ENCODE assay signal across 7 mouse cellular contexts in genomic region chr12:112808212-112808586, GRCm38 (mm10). TPM values are rescaled to one million over a fixed set of nuclear protein-coding genes. Genes with fewer than 3 reads are reported as not detected.
DNase-seq lines count a peak whose midpoint lies in the region; ATAC-seq and TF ChIP-seq lines count a peak whose summit lies in the region.

No protein-coding gene starts in this region.

- TF ChIP-seq POLR2A in kidney, adult 2 months (IDR thresholded peaks at IDR 0.05; ENCODE audit: low read depth, low read length), result no peak

- H3K4me3 ChIP-seq in lung, embryonic 14.5 days (ENCODE audit: low read depth, low read length), result peak overlapping the region; percentile 64
- peak overlapping the region; percentile 62 for H3K4me3 ChIP-seq in forebrain, embryonic 11.5 days (ENCODE audit: low read depth, low read length)
- peak overlapping the region; percentile 71 for H3K4me3 ChIP-seq in limb, embryonic 12.5 days (replicated peaks)
- H3K4me3 ChIP-seq in stomach, embryonic 14.5 days (ENCODE audit: low read depth, low read length), result peak overlapping the region; percentile 54
- H3K4me3 ChIP-seq in kidney, adult 2 months (ENCODE audit: insufficient read depth, low read depth, low read length), result no peak overlapping the region

- no peaks in the 10 kb centered on the region for H3K36me3 ChIP-seq in lung, embryonic 14.5 days (ENCODE audit: insufficient read depth)
- H3K36me3 ChIP-seq in forebrain, embryonic 11.5 days (ENCODE audit: control insufficient read depth, insufficient read depth, low read length), result no peaks in the 10 kb centered on the region
- H3K36me3 ChIP-seq in limb, embryonic 12.5 days, result 0 out of 2 replicates have a peak, but pooled peaks cover 6% of the 10 kb centered on the region
- no peaks in the 10 kb centered on the region for H3K36me3 ChIP-seq in stomach, embryonic 14.5 days (ENCODE audit: control insufficient read depth, insufficient read depth, low read length)
- no peaks in the 10 kb centered on the region for H3K36me3 ChIP-seq in kidney, adult 2 months (ENCODE audit: control insufficient read depth, insufficient read depth, low read length)

- H3K9me3 ChIP-seq in lung, embryonic 14.5 days (ENCODE audit: low read depth, low read length), result no peaks in the 10 kb centered on the region
- no peaks in the 10 kb centered on the region for H3K9me3 ChIP-seq in forebrain, embryonic 11.5 days (ENCODE audit: control insufficient read depth, low read length)
- H3K9me3 ChIP-seq in limb, embryonic 12.5 days, result no peaks in the 10 kb centered on the region
- H3K9me3 ChIP-seq in stomach, embryonic 14.5 days (ENCODE audit: control insufficient read depth, low read depth, low read length), result no peaks in the 10 kb centered on the region

- no peak overlapping the region for H3K27ac ChIP-seq in lung, embryonic 14.5 days (ENCODE audit: low read depth)
- H3K27ac ChIP-seq in forebrain, embryonic 11.5 days (ENCODE audit: low read depth, low read length), result no peak overlapping the region; the same call in 1 of the 2 replicates
- 0 out of 2 replicates have a peak overlapping the region, but pooled peaks have one; percentile 23 for H3K27ac ChIP-seq in limb, embryonic 12.5 days
- no peak overlapping the region for H3K27ac ChIP-seq in stomach, embryonic 14.5 days (ENCODE audit: low read length)
- H3K27ac ChIP-seq in kidney, adult 2 months (ENCODE audit: insufficient read depth, low read depth, low read length), result no peak overlapping the region

- WGBS in lung, embryonic 14.5 days, result 65% methylated on average over 5 of the region's 5 CpGs
- 58% methylated on average over 5 of the region's 5 CpGs for WGBS in forebrain, embryonic 11.5 days
- WGBS in limb, embryonic 12.5 days, result 67% methylated on average over 5 of the region's 5 CpGs
- 67% methylated on average over 5 of the region's 5 CpGs for WGBS in stomach, embryonic 14.5 days
- WGBS in kidney, adult 2 months, result 52% methylated on average over 5 of the region's 5 CpGs

- peak; percentile 30; the same call in 1 of the 2 replicates for ATAC-seq in lung, embryonic 14.5 days (ENCODE audit: insufficient read depth)
- ATAC-seq in forebrain, embryonic 11.5 days (replicated peaks; ENCODE audit: low FRiP score), result peak; percentile 54
- no peak for ATAC-seq in limb, embryonic 12.5 days (ENCODE audit: insufficient number of reproducible peaks, insufficient read depth, low FRiP score, low TSS enrichment, low read depth)
- no peak for ATAC-seq in stomach, embryonic 14.5 days (ENCODE audit: insufficient number of reproducible peaks, insufficient read depth, low FRiP score, low read depth)

- no peak for TF ChIP-seq CTCF in lung, embryonic 14.5 days (IDR thresholded peaks at IDR 0.05; ENCODE audit: low read depth)
- TF ChIP-seq CTCF in kidney, adult 2 months (conservative IDR thresholded peaks at IDR 0.05; ENCODE audit: insufficient read depth, insufficient read length, low read depth, low read length), result no peak

- peak overlapping the region; percentile 57 for H3K9ac ChIP-seq in lung, embryonic 14.5 days
- peak overlapping the region; percentile 59 for H3K9ac ChIP-seq in forebrain, embryonic 11.5 days (ENCODE audit: low read length)
- peak overlapping the region; percentile 65; the same call in 1 of the 2 replicates for H3K9ac ChIP-seq in limb, embryonic 12.5 days (replicated peaks)
- 0 out of 2 replicates have a peak overlapping the region, but pooled peaks have one; percentile 6 for H3K9ac ChIP-seq in stomach, embryonic 14.5 days (replicated peaks; ENCODE audit: low read depth, low read length)

- peak overlapping the region; percentile 99 for H3K4me2 ChIP-seq in lung, embryonic 14.5 days
- peak overlapping the region; percentile 96 for H3K4me2 ChIP-seq in forebrain, embryonic 11.5 days (ENCODE audit: low read depth, low read length, severe bottlenecking)
- H3K4me2 ChIP-seq in limb, embryonic 12.5 days, result peak overlapping the region; percentile 99
- peak overlapping the region; percentile 91 for H3K4me2 ChIP-seq in stomach, embryonic 14.5 days (replicated peaks; ENCODE audit: low read depth, low read length)

- peaks cover under 1% of the 10 kb centered on the region; the same call in 1 of the 2 replicates for H3K27me3 ChIP-seq in lung, embryonic 14.5 days (ENCODE audit: insufficient read depth, low read length)
- H3K27me3 ChIP-seq in forebrain, embryonic 11.5 days (ENCODE audit: control insufficient read depth, insufficient read depth, low read length), result no peaks in the 10 kb centered on the region; the same call in 1 of the 2 replicates
- peaks cover 43% of the 10 kb centered on the region for H3K27me3 ChIP-seq in limb, embryonic 12.5 days
- H3K27me3 ChIP-seq in stomach, embryonic 14.5 days (ENCODE audit: control insufficient read depth, insufficient read depth, low read length), result no peaks in the 10 kb centered on the region
- H3K27me3 ChIP-seq in kidney, adult 2 months (replicated peaks; ENCODE audit: control insufficient read depth, insufficient read depth, low read length), result no peaks in the 10 kb centered on the region

- DNase-seq in lung, embryonic 14.5 days, result no peak
- no peak for DNase-seq in lung, postnatal 36 days
- DNase-seq in forebrain, embryonic 11.5 days (ENCODE audit: low spot score), result no peak
- no peak for DNase-seq in urinary bladder, postnatal 14 days (ENCODE audit: low spot score)
- DNase-seq in kidney, adult 2 months, result no peak

- 0 out of 2 replicates have a peak, but pooled peaks cover 3% of the 10 kb centered on the region for H3K4me1 ChIP-seq in lung, embryonic 14.5 days (ENCODE audit: insufficient read depth)
- peaks cover 10% of the 10 kb centered on the region for H3K4me1 ChIP-seq in forebrain, embryonic 11.5 days (replicated peaks; ENCODE audit: control insufficient read depth, insufficient read depth, low read length)
- peaks cover 17% of the 10 kb centered on the region for H3K4me1 ChIP-seq in limb, embryonic 12.5 days (replicated peaks)
- peaks cover 9% of the 10 kb centered on the region; the same call in 1 of the 2 replicates for H3K4me1 ChIP-seq in stomach, embryonic 14.5 days (ENCODE audit: control insufficient read depth, insufficient read depth, low read length)
- H3K4me1 ChIP-seq in kidney, adult 2 months (ENCODE audit: control insufficient read depth, insufficient read depth, low read length), result peaks cover 13% of the 10 kb centered on the region; the same call in 1 of the 2 replicates

RNA-seq across cellular contexts. Expression of gene Clba1, which starts 0.5 kb away (rescaled TPM):
- 4.3 and 5.1 TPM in 2 replicates for polyA plus RNA-seq in lung, embryonic 14.5 days (2014; fragmentation: Nextera tagmentation; extraction: Ambion mirVana)
- 12.5 and 15.3 TPM in 2 replicates for polyA plus RNA-seq in forebrain, embryonic 11.5 days (2014; fragmentation: Nextera tagmentation; extraction: Ambion mirVana)
- 9.2 and 9.3 TPM in 2 replicates for polyA plus RNA-seq in limb, embryonic 12.5 days (2016; fragmentation: Nextera tagmentation; extraction: Ambion mirVana)
- polyA plus RNA-seq in stomach, embryonic 14.5 days (2014; fragmentation: Nextera tagmentation; extraction: Ambion mirVana), result 6.1 and 8.2 TPM in 2 replicates
- polyA plus RNA-seq in kidney, adult 2 months (2012; rRNA removed), result 19.1 and 22.5 TPM in 2 replicates

RNA-seq across cellular contexts. Expression of gene Ahnak2, which starts 5.7 kb away (rescaled TPM):
- 0.61 and 0.64 TPM in 2 replicates for polyA plus RNA-seq in lung, embryonic 14.5 days (2014; fragmentation: Nextera tagmentation; extraction: Ambion mirVana)
- polyA plus RNA-seq in forebrain, embryonic 11.5 days (2014; fragmentation: Nextera tagmentation; extraction: Ambion mirVana), result 0.08 and 0.16 TPM in 2 replicates
- 0.23 and 0.26 TPM in 2 replicates for polyA plus RNA-seq in limb, embryonic 12.5 days (2016; fragmentation: Nextera tagmentation; extraction: Ambion mirVana)
- polyA plus RNA-seq in stomach, embryonic 14.5 days (2014; fragmentation: Nextera tagmentation; extraction: Ambion mirVana), result 4.6 and 5.0 TPM in 2 replicates
- 0.70 and 0.99 TPM in 2 replicates for polyA plus RNA-seq in kidney, adult 2 months (2012; rRNA removed)

RNA-seq across cellular contexts. Expression of gene Cdca4, which starts 21.0 kb away (rescaled TPM):
- 140 and 153 TPM in 2 replicates for polyA plus RNA-seq in lung, embryonic 14.5 days (2014; fragmentation: Nextera tagmentation; extraction: Ambion mirVana)
- polyA plus RNA-seq in forebrain, embryonic 11.5 days (2014; fragmentation: Nextera tagmentation; extraction: Ambion mirVana), result 170 and 180 TPM in 2 replicates
- polyA plus RNA-seq in limb, embryonic 12.5 days (2016; fragmentation: Nextera tagmentation; extraction: Ambion mirVana), result 166 TPM in 2 replicates
- 123 and 130 TPM in 2 replicates for polyA plus RNA-seq in stomach, embryonic 14.5 days (2014; fragmentation: Nextera tagmentation; extraction: Ambion mirVana)
- 10.3 and 10.6 TPM in 2 replicates for polyA plus RNA-seq in kidney, adult 2 months (2012; rRNA removed)

RNA-seq across cellular contexts. Expression of gene Pld4, which starts 47.7 kb away (rescaled TPM):
- polyA plus RNA-seq in lung, embryonic 14.5 days (2014; fragmentation: Nextera tagmentation; extraction: Ambion mirVana), result 9.3 and 10.9 TPM in 2 replicates
- 3.7 and 4.1 TPM in 2 replicates for polyA plus RNA-seq in forebrain, embryonic 11.5 days (2014; fragmentation: Nextera tagmentation; extraction: Ambion mirVana)
- 3.1 and 4.4 TPM in 2 replicates for polyA plus RNA-seq in limb, embryonic 12.5 days (2016; fragmentation: Nextera tagmentation; extraction: Ambion mirVana)
- 12.9 and 13.3 TPM in 2 replicates for polyA plus RNA-seq in stomach, embryonic 14.5 days (2014; fragmentation: Nextera tagmentation; extraction: Ambion mirVana)
- 19.6 and 23.7 TPM in 2 replicates for polyA plus RNA-seq in kidney, adult 2 months (2012; rRNA removed)

RNA-seq across cellular contexts. Expression of gene Gpr132, which starts 59.8 kb away (rescaled TPM):
- 0.12 TPM in 1 of 2 replicates, not detected in the other for polyA plus RNA-seq in lung, embryonic 14.5 days (2014; fragmentation: Nextera tagmentation; extraction: Ambion mirVana)
- polyA plus RNA-seq in forebrain, embryonic 11.5 days (2014; fragmentation: Nextera tagmentation; extraction: Ambion mirVana), result not detected in 2 replicates
- polyA plus RNA-seq in limb, embryonic 12.5 days (2016; fragmentation: Nextera tagmentation; extraction: Ambion mirVana), result 0.08 TPM in 1 of 2 replicates, not detected in the other
- 0.26 and 0.52 TPM in 2 replicates for polyA plus RNA-seq in stomach, embryonic 14.5 days (2014; fragmentation: Nextera tagmentation; extraction: Ambion mirVana)
- 1.7 and 4.6 TPM in 2 replicates for polyA plus RNA-seq in kidney, adult 2 months (2012; rRNA removed)

Comparison
In these comparisons a context has a peak if more than half of its experiments do, and no peak if none do; other contexts are left out.
1. ATAC-seq: peak in lung, embryonic 14.5 days (single experiment) and forebrain, embryonic 11.5 days (single experiment); none in limb, embryonic 12.5 days (single experiment) and stomach, embryonic 14.5 days (single experiment).
2. H3K9ac ChIP-seq: peak in every context shown above with its lines; median percentile 65 in limb, embryonic 12.5 days; 59 in forebrain, embryonic 11.5 days; 57 in lung, embryonic 14.5 days; 6 in stomach, embryonic 14.5 days.
3. RNA of gene Cdca4, which starts 21.0 kb away (polyA plus RNA-seq): 170 to 180 TPM in forebrain, embryonic 11.5 days, 166 TPM in limb, embryonic 12.5 days, 140 to 153 TPM in lung, embryonic 14.5 days and 123 to 130 TPM in stomach, embryonic 14.5 days; 10.3 to 10.6 TPM in kidney, adult 2 months; every median in the first group is over 10 times any median in the second.
4. Peak in every context shown above with its lines, with median percentiles within 50 percentile points of each other: H3K4me2 ChIP-seq.